Mouse (Mus musculus): Measurements from ENCODE around the gene Hilpda. TPM values are rescaled to one million over a fixed set of nuclear protein-coding genes. Genes with fewer than 3 reads are reported as not detected.

Gene Hilpda
- polyA plus RNA-seq (2015; fragmentation: Nextera tagmentation; extraction: Ambion mirVana), result 34.6 and 36.6 TPM in 2 replicates

- Histone ChIP-seq H3K4me2 (peak within 1 kb of the TSS; percentile 61), H3K9ac (peak within 1 kb of the TSS; percentile 79), H3K4me1 (replicated peaks) (peaks cover 17% of the 10 kb centered on the region), H3K36me3 (peaks cover 16% of the 10 kb centered on the region), H3K4me3 (peak within 1 kb of the TSS; percentile 51), H3K27ac (replicated peaks) (peak within 1 kb of the TSS; percentile 73), H3K27me3 (0 out of 2 replicates have a peak, but pooled peaks cover 8% of the 10 kb centered on the region), H3K9me3 (no peaks in the 10 kb centered on the region)
- under 1% methylated on average over 46 of the region's 46 CpGs for WGBS
- peak; percentile 98 for ATAC-seq (ENCODE audit: low read depth)
Observed at GRCm38 (mm10) chr6:29272312-29273072, at the start of gene Hilpda. Hilpda (plus strand) TSS chr6:29272488.

- H3K9ac ChIP-seq, result no peak overlapping the region
- no peak; the same call in 1 of the 2 replicates for ATAC-seq (ENCODE audit: low read depth)
- no peak overlapping the region for H3K4me3 ChIP-seq
- no peak overlapping the region for H3K27ac ChIP-seq (replicated peaks)
- H3K4me1 ChIP-seq (replicated peaks), result no peaks in the 10 kb centered on the region
- WGBS, result 88% methylated on average over 6 of the region's 6 CpGs
- H3K4me2 ChIP-seq, result no peak overlapping the region
- no peaks in the 10 kb centered on the region for H3K27me3 ChIP-seq
- H3K36me3 ChIP-seq, result no peaks in the 10 kb centered on the region
- H3K9me3 ChIP-seq, result no peaks in the 10 kb centered on the region
Observed at GRCm38 (mm10) chr6:29229265-29229913, 42.9 kb upstream of the Hilpda start.

- Histone ChIP-seq H3K27me3 (no peaks in the 10 kb centered on the region), H3K4me3 (no peak overlapping the region), H3K9me3 (no peaks in the 10 kb centered on the region), H3K36me3 (no peaks in the 10 kb centered on the region), H3K9ac (no peak overlapping the region), H3K4me1 (replicated peaks) (no peaks in the 10 kb centered on the region), H3K4me2 (no peak overlapping the region), H3K27ac (replicated peaks) (no peak overlapping the region)
- 65% methylated on average over 6 of the region's 6 CpGs for WGBS
- no peak for ATAC-seq (ENCODE audit: low read depth)
Observed at GRCm38 (mm10) chr6:29230386-29230785, 41.9 kb upstream of the Hilpda start.

GRCm38 (mm10) chr6:29231799-29232198 is 40.5 kb upstream of the Hilpda start:
- H3K4me2 ChIP-seq, result no peak overlapping the region
- no peaks in the 10 kb centered on the region for H3K9me3 ChIP-seq
- no peak overlapping the region for H3K9ac ChIP-seq
- H3K4me3 ChIP-seq, result no peak overlapping the region
- H3K36me3 ChIP-seq, result no peaks in the 10 kb centered on the region
- no peak for ATAC-seq (ENCODE audit: low read depth)
- no peaks in the 10 kb centered on the region for H3K27me3 ChIP-seq
- H3K27ac ChIP-seq (replicated peaks), result no peak overlapping the region
- no peaks in the 10 kb centered on the region for H3K4me1 ChIP-seq (replicated peaks)
- WGBS, result 88% methylated on average over 3 of the region's 3 CpGs

- Histone ChIP-seq H3K4me1 (replicated peaks) (no peaks in the 10 kb centered on the region), H3K36me3 (no peaks in the 10 kb centered on the region), H3K4me3 (no peak overlapping the region), H3K9ac (no peak overlapping the region), H3K27ac (replicated peaks) (no peak overlapping the region), H3K9me3 (no peaks in the 10 kb centered on the region), H3K4me2 (no peak overlapping the region), H3K27me3 (no peaks in the 10 kb centered on the region)
- no peak for ATAC-seq (ENCODE audit: low read depth)
- WGBS, result 81% methylated on average over 6 of the region's 6 CpGs
Observed at GRCm38 (mm10) chr6:29232321-29232720, 40.0 kb upstream of the Hilpda start.

GRCm38 (mm10) chr6:29233710-29234109 is 38.6 kb upstream of the Hilpda start:
- Histone ChIP-seq H3K36me3 (no peaks in the 10 kb centered on the region), H3K9ac (no peak overlapping the region), H3K4me2 (no peak overlapping the region), H3K4me1 (replicated peaks) (no peaks in the 10 kb centered on the region), H3K9me3 (no peaks in the 10 kb centered on the region), H3K4me3 (no peak overlapping the region), H3K27me3 (no peaks in the 10 kb centered on the region), H3K27ac (replicated peaks) (no peak overlapping the region)
- 80% methylated on average over 3 of the region's 3 CpGs for WGBS
- no peak for ATAC-seq (ENCODE audit: low read depth)

- Histone ChIP-seq H3K9me3 (no peaks in the 10 kb centered on the region), H3K27ac (replicated peaks) (no peak overlapping the region), H3K27me3 (no peaks in the 10 kb centered on the region), H3K36me3 (no peaks in the 10 kb centered on the region), H3K4me1 (replicated peaks) (no peaks in the 10 kb centered on the region), H3K9ac (no peak overlapping the region), H3K4me3 (no peak overlapping the region), H3K4me2 (no peak overlapping the region)
- 45% methylated on average over 8 of the region's 8 CpGs for WGBS
- ATAC-seq (ENCODE audit: low read depth), result no peak
Observed at GRCm38 (mm10) chr6:29234272-29234671, 38.0 kb upstream of the Hilpda start.

GRCm38 (mm10) chr6:29240806-29241205 is 31.5 kb upstream of the Hilpda start:
- Histone ChIP-seq H3K27ac (replicated peaks) (no peak overlapping the region), H3K4me2 (no peak overlapping the region)

GRCm38 (mm10) chr6:29241697-29242096 is 30.6 kb upstream of the Hilpda start:
- no peak for ATAC-seq (ENCODE audit: low read depth)

More at GRCm38 (mm10) chr6:29240806-29241205, 31.5 kb upstream of the Hilpda start:
- WGBS, result 22% methylated on average over 2 of the region's 2 CpGs
- no peaks in the 10 kb centered on the region for H3K9me3 ChIP-seq
- no peaks in the 10 kb centered on the region for H3K4me1 ChIP-seq (replicated peaks)
- no peak overlapping the region for H3K9ac ChIP-seq
- ATAC-seq (ENCODE audit: low read depth), result no peak; the same call in 1 of the 2 replicates
- H3K36me3 ChIP-seq, result no peaks in the 10 kb centered on the region
- H3K4me3 ChIP-seq, result no peak overlapping the region
- H3K27me3 ChIP-seq, result no peaks in the 10 kb centered on the region

GRCm38 (mm10) chr6:29242265-29242664 is 30.0 kb upstream of the Hilpda start:
- H3K36me3 ChIP-seq, result no peaks in the 10 kb centered on the region
- 68% methylated on average over 1 of the region's 1 CpGs for WGBS
- H3K27ac ChIP-seq (replicated peaks), result no peak overlapping the region
- H3K4me3 ChIP-seq, result no peak overlapping the region
- no peaks in the 10 kb centered on the region for H3K9me3 ChIP-seq
- ATAC-seq (ENCODE audit: low read depth), result no peak
- no peaks in the 10 kb centered on the region; the same call in 1 of the 2 replicates for H3K27me3 ChIP-seq
- no peak overlapping the region for H3K9ac ChIP-seq
- no peaks in the 10 kb centered on the region for H3K4me1 ChIP-seq (replicated peaks)
- H3K4me2 ChIP-seq, result no peak overlapping the region

More at GRCm38 (mm10) chr6:29241697-29242096, 30.6 kb upstream of the Hilpda start:
- no peaks in the 10 kb centered on the region for H3K27me3 ChIP-seq
- H3K36me3 ChIP-seq, result no peaks in the 10 kb centered on the region
- no peaks in the 10 kb centered on the region for H3K4me1 ChIP-seq (replicated peaks)
- H3K9me3 ChIP-seq, result no peaks in the 10 kb centered on the region
- H3K27ac ChIP-seq (replicated peaks), result no peak overlapping the region
- WGBS, result 51% methylated on average over 2 of the region's 2 CpGs
- H3K4me2 ChIP-seq, result no peak overlapping the region
- H3K9ac ChIP-seq, result no peak overlapping the region
- H3K4me3 ChIP-seq, result no peak overlapping the region

GRCm38 (mm10) chr6:29245272-29246120 is 26.8 kb upstream of the Hilpda start:
- Histone ChIP-seq H3K36me3 (no peaks in the 10 kb centered on the region), H3K27me3 (no peaks in the 10 kb centered on the region; the same call in 1 of the 2 replicates), H3K4me2 (no peak overlapping the region), H3K27ac (replicated peaks) (no peak overlapping the region), H3K4me1 (replicated peaks) (no peaks in the 10 kb centered on the region), H3K9me3 (no peaks in the 10 kb centered on the region), H3K9ac (no peak overlapping the region), H3K4me3 (no peak overlapping the region)
- no peak for ATAC-seq (ENCODE audit: low read depth)
- WGBS, result 81% methylated on average over 14 of the region's 14 CpGs

- no peak overlapping the region for H3K27ac ChIP-seq (replicated peaks)
- H3K4me3 ChIP-seq, result no peak overlapping the region
- no peak overlapping the region for H3K4me2 ChIP-seq
- no peaks in the 10 kb centered on the region for H3K36me3 ChIP-seq
- no peaks in the 10 kb centered on the region for H3K9me3 ChIP-seq
- WGBS, result 86% methylated on average over 3 of the region's 3 CpGs
- H3K27me3 ChIP-seq, result no peaks in the 10 kb centered on the region; the same call in 1 of the 2 replicates
- no peak for ATAC-seq (ENCODE audit: low read depth)
- H3K4me1 ChIP-seq (replicated peaks), result no peaks in the 10 kb centered on the region
- H3K9ac ChIP-seq, result no peak overlapping the region
Observed at GRCm38 (mm10) chr6:29246183-29246582, 26.1 kb upstream of the Hilpda start.

Data from neural tube, embryonic 13.5 days (tissue).